Mouse (Mus musculus): ENCODE measurements around the gene Stx5a. TPM values are rescaled to one million over a fixed set of nuclear protein-coding genes. Genes with fewer than 3 reads are reported as not detected.

Gene Stx5a
- polyA plus RNA-seq (2021; fragmentation: Nextera tagmentation) = 33.4 and 33.5 TPM in 2 replicates
- long read RNA-seq, experiment 1, transcript Stx5a-213 (11 exons, 2,251 nt) = major isoform, 97 of 212 reads
- long read RNA-seq, experiment 1, transcript Stx5a-209 (1 exons, 3,015 nt) = minor isoform, 12 of 212 reads
- long read RNA-seq, experiment 1, transcript Stx5a-202 (10 exons, 2,112 nt) = minor isoform, 42 of 212 reads
- long read RNA-seq, experiment 1, partial matches to known transcripts = 17 of 212 reads
- long read RNA-seq, experiment 1, other reads (novel, unspliced or antisense) = 39 of 212 reads
- long read RNA-seq, experiment 2, transcript Stx5a-213 (11 exons, 2,251 nt) = major isoform, 15 of 32 reads
- long read RNA-seq, experiment 2, partial matches to known transcripts = 4 of 32 reads
- long read RNA-seq, experiment 2, other reads (novel, unspliced or antisense) = 8 of 32 reads

GRCm38 (mm10) chr19:8741243-8741869 is at the start of gene Stx5a:
Gene Stx5a (plus strand): TSS chr19:8741413.

GRCm38 (mm10) chr19:8722907-8723573 is 18.2 kb upstream of the Stx5a start, which contains the start of gene Slc3a2:
Gene Slc3a2 (minus strand): TSS chr19:8723369.

GRCm38 (mm10) chr19:8735389-8736159 is 5.6 kb upstream of the Stx5a start, which contains the start of gene Wdr74:
Gene Wdr74 (plus strand): TSS chr19:8735827.

GRCm38 (mm10) chr19:8740603-8741002 is 610 bp upstream of the Stx5a start, which contains the start of gene 1700092M07Rik:
Gene 1700092M07Rik (plus strand): TSS chr19:8740718.

GRCm38 (mm10) chr19:8756635-8757387 is 15.6 kb downstream of the Stx5a start, which contains the start of gene Nxf1:
Gene Nxf1 (plus strand): TSS chr19:8757073.

GRCm38 (mm10) chr19:8770567-8771270 is 29.5 kb downstream of the Stx5a start, which contains the start of gene Tmem223:
Gene Tmem223 (plus strand): TSS chr19:8770996.

GRCm38 (mm10) chr19:8774086-8774835 is 33.0 kb downstream of the Stx5a start, which contains the start of gene Tmem179b:
Gene Tmem179b (minus strand): TSS chr19:8774467.

GRCm38 (mm10) chr19:8786008-8786781 is 45.0 kb downstream of the Stx5a start, which contains the start of gene Taf6l:
Gene Taf6l (minus strand): TSS chr19:8786417.

GRCm38 (mm10) chr19:8798264-8798946 is 57.2 kb downstream of the Stx5a start, which contains the start of gene Polr2g:
Gene Polr2g (minus strand): TSS chr19:8798577.

GRCm38 (mm10) chr19:8802130-8802821 is 61.1 kb downstream of the Stx5a start, which contains the start of gene Zbtb3:
Gene Zbtb3 (plus strand): TSS chr19:8802555.

Other genes starting within 250 kb of the Stx5a start
- 8.6 and 10.3 TPM in 2 replicates for gene Slc22a8, start 150.2 kb upstream of the Stx5a start, polyA plus RNA-seq (2021; fragmentation: Nextera tagmentation)
- 2.2 and 2.7 TPM in 2 replicates for gene Slc22a6, start 123.4 kb upstream of the Stx5a start, polyA plus RNA-seq (2021; fragmentation: Nextera tagmentation)
- gene Chrm1, start 77.6 kb upstream of the Stx5a start, polyA plus RNA-seq (2021; fragmentation: Nextera tagmentation) = 41.2 and 88.0 TPM in 2 replicates
- gene Slc3a2, start 18.0 kb upstream of the Stx5a start, polyA plus RNA-seq (2021; fragmentation: Nextera tagmentation) = 169 and 178 TPM in 2 replicates
- gene Wdr74, start 5.6 kb upstream of the Stx5a start, polyA plus RNA-seq (2021; fragmentation: Nextera tagmentation) = 57.2 and 64.9 TPM in 2 replicates
- not detected in 2 replicates for gene 1700092M07Rik, start 695 bp upstream of the Stx5a start, polyA plus RNA-seq (2021; fragmentation: Nextera tagmentation)
- gene Nxf1, start 15.7 kb downstream of the Stx5a start, polyA plus RNA-seq (2021; fragmentation: Nextera tagmentation) = 23.9 and 27.6 TPM in 2 replicates
- 234 and 250 TPM in 2 replicates for gene Tmem223, start 29.6 kb downstream of the Stx5a start, polyA plus RNA-seq (2021; fragmentation: Nextera tagmentation)
- 28.2 and 37.0 TPM in 2 replicates for gene Tmem179b, start 33.1 kb downstream of the Stx5a start, polyA plus RNA-seq (2021; fragmentation: Nextera tagmentation)
- gene Taf6l, start 45.0 kb downstream of the Stx5a start, polyA plus RNA-seq (2021; fragmentation: Nextera tagmentation) = 11.5 and 16.0 TPM in 2 replicates
- 224 and 251 TPM in 2 replicates for gene Polr2g, start 57.2 kb downstream of the Stx5a start, polyA plus RNA-seq (2021; fragmentation: Nextera tagmentation)
- gene Zbtb3, start 61.1 kb downstream of the Stx5a start, polyA plus RNA-seq (2021; fragmentation: Nextera tagmentation) = 2.2 and 3.2 TPM in 2 replicates
- 22.4 and 24.7 TPM in 2 replicates for gene Ttc9c, start 77.9 kb downstream of the Stx5a start, polyA plus RNA-seq (2021; fragmentation: Nextera tagmentation)
- 5.9 and 11.9 TPM in 2 replicates for gene Hnrnpul2, start 78.6 kb downstream of the Stx5a start, polyA plus RNA-seq (2021; fragmentation: Nextera tagmentation)
- gene AC129217.1, start 88.4 kb downstream of the Stx5a start, polyA plus RNA-seq (2021; fragmentation: Nextera tagmentation) = not detected in 2 replicates
- gene Bscl2, start 96.1 kb downstream of the Stx5a start, polyA plus RNA-seq (2021; fragmentation: Nextera tagmentation) = 80.3 and 99.9 TPM in 2 replicates
- 271 and 278 TPM in 2 replicates for gene Gng3, start 97.8 kb downstream of the Stx5a start, polyA plus RNA-seq (2021; fragmentation: Nextera tagmentation)
- 0.28 and 0.50 TPM in 2 replicates for gene Lrrn4cl, start 109.4 kb downstream of the Stx5a start, polyA plus RNA-seq (2021; fragmentation: Nextera tagmentation)
- 157 and 163 TPM in 2 replicates for gene Ubxn1, start 130.1 kb downstream of the Stx5a start, polyA plus RNA-seq (2021; fragmentation: Nextera tagmentation)
- gene Uqcc3, start 139.5 kb downstream of the Stx5a start, polyA plus RNA-seq (2021; fragmentation: Nextera tagmentation) = 68.8 and 84.0 TPM in 2 replicates
- 9.7 and 11.2 TPM in 2 replicates for gene Lbhd1, start 142.3 kb downstream of the Stx5a start, polyA plus RNA-seq (2021; fragmentation: Nextera tagmentation)
- gene Gm49403, start 142.5 kb downstream of the Stx5a start, polyA plus RNA-seq (2021; fragmentation: Nextera tagmentation) = not detected in 2 replicates
- 71.4 and 81.8 TPM in 2 replicates for gene 1810009A15Rik, start 147.4 kb downstream of the Stx5a start, polyA plus RNA-seq (2021; fragmentation: Nextera tagmentation)
- 5.9 and 13.0 TPM in 2 replicates for gene Gm49416, start 147.5 kb downstream of the Stx5a start, polyA plus RNA-seq (2021; fragmentation: Nextera tagmentation)
- 6.4 and 8.5 TPM in 2 replicates for gene Ints5, start 151.6 kb downstream of the Stx5a start, polyA plus RNA-seq (2021; fragmentation: Nextera tagmentation)
- 15.2 and 19.0 TPM in 2 replicates for gene Ganab, start 156.7 kb downstream of the Stx5a start, polyA plus RNA-seq (2021; fragmentation: Nextera tagmentation)
- 49.0 and 67.5 TPM in 2 replicates for gene B3gat3, start 179.0 kb downstream of the Stx5a start, polyA plus RNA-seq (2021; fragmentation: Nextera tagmentation)
- 4.9 and 6.0 TPM in 2 replicates for gene Rom1, start 187.9 kb downstream of the Stx5a start, polyA plus RNA-seq (2021; fragmentation: Nextera tagmentation)
- 3.1 and 4.0 TPM in 2 replicates for gene Eml3, start 188.1 kb downstream of the Stx5a start, polyA plus RNA-seq (2021; fragmentation: Nextera tagmentation)
- 20.4 and 23.0 TPM in 2 replicates for gene Mta2, start 200.5 kb downstream of the Stx5a start, polyA plus RNA-seq (2021; fragmentation: Nextera tagmentation)
- 10.3 and 11.3 TPM in 2 replicates for gene Tut1, start 212.4 kb downstream of the Stx5a start, polyA plus RNA-seq (2021; fragmentation: Nextera tagmentation)
- gene Eef1g, start 225.6 kb downstream of the Stx5a start, polyA plus RNA-seq (2021; fragmentation: Nextera tagmentation) = 432 and 459 TPM in 2 replicates
- 4.5 and 4.9 TPM in 2 replicates for gene Ahnak, start 247.9 kb downstream of the Stx5a start, polyA plus RNA-seq (2021; fragmentation: Nextera tagmentation)